Mouse (Mus musculus): ENCODE results near the gene Msrb3.

- TF ChIP-seq CTCF (IDR thresholded peaks at IDR 0.05; ENCODE audit: borderline replicate concordance, insufficient read depth, low read length) (no peak), POLR2A (IDR thresholded peaks at IDR 0.05; ENCODE audit: low read depth, low read length) (no peak)
These were observed 147.1 kb downstream of the Msrb3 start for GRCm38 (mm10) chr10:120751821-120752261.

All from embryonic fibroblast, embryonic 13.5 days (primary cell).